Mouse (Mus musculus) limb, embryonic 13.5 days (tissue): ENCODE data around the gene Spata32. TPM values are rescaled to one million over a fixed set of nuclear protein-coding genes. Genes with fewer than 3 reads are reported as not detected.
A peak's percentile ranks its signal among the peaks of the same experiment; 100 is the strongest.

ENCODE experiments used
- ATAC-seq: fragments of 200-750 bp; cut with Nextera tagmentation; 2 replicates; pipeline ENCODE4 v1.8.0; 2017; ENCODE audit warnings: low read depth, moderate number of reproducible peaks, moderate TSS enrichment; ENCODE audit not compliant: low FRiP score
- H3K27ac ChIP-seq: fragments of 300-500 bp; sonication (generic); 2 replicates; pipeline ENCODE4 v1.5.1; 2015; ENCODE audit warnings: inconsistent platforms, mild to moderate bottlenecking, moderate library complexity
- H3K27me3 ChIP-seq: fragments of 300-500 bp; sonication (generic); 2 replicates; pipeline ENCODE4 v1.6.1; 2015; ENCODE audit warnings: mild to moderate bottlenecking, inconsistent platforms
- H3K36me3 ChIP-seq: fragments of 300-500 bp; sonication (generic); 2 replicates; pipeline ENCODE4 v1.6.1; 2015; ENCODE audit warnings: inconsistent platforms, mild to moderate bottlenecking, moderate library complexity
- H3K4me1 ChIP-seq: fragments of 300-500 bp; sonication (generic); 2 replicates; pipeline ENCODE4 v1.6.1; 2015; ENCODE audit warnings: inconsistent platforms
- H3K4me2 ChIP-seq: fragments of 300-500 bp; sonication (generic); replicated peaks from 2 replicates; pipeline ENCODE4 v1.6.1; 2015; ENCODE audit warnings: inconsistent platforms, mild to moderate bottlenecking, moderate library complexity
- H3K4me3 ChIP-seq: fragments of 300-500 bp; sonication (generic); 2 replicates; pipeline ENCODE4 v1.5.1; 2015; ENCODE audit warnings: moderate library complexity, mild to moderate bottlenecking, inconsistent platforms
- H3K9ac ChIP-seq: fragments of 300-500 bp; sonication (generic); 2 replicates; pipeline ENCODE4 v1.6.1; 2015; ENCODE audit warnings: mild to moderate bottlenecking, inconsistent platforms
- H3K9me3 ChIP-seq: fragments of 300-500 bp; sonication (generic); 2 replicates; pipeline ENCODE4 v1.6.1; 2016; ENCODE audit warnings: inconsistent platforms
- WGBS: fragments of 180-500 bp; shearing (Covaris S2); methylation state at CpG from one replicate; pipeline ENCODE4 v1.1.7; 2015; 5-methylcytosine and 5-hydroxymethylcytosine counted together
- polyA plus RNA-seq: library from polyadenylated mRNA; unstranded; fragments of >200 nt; fragmentation: Nextera tagmentation; extraction: Ambion mirVana; gene quantifications from 2 replicates; pipeline ENCODE4 v1.2.1, GENCODE M21; 2015

The Spata32 gene
- polyA plus RNA-seq = not detected in 2 replicates

DNA sequence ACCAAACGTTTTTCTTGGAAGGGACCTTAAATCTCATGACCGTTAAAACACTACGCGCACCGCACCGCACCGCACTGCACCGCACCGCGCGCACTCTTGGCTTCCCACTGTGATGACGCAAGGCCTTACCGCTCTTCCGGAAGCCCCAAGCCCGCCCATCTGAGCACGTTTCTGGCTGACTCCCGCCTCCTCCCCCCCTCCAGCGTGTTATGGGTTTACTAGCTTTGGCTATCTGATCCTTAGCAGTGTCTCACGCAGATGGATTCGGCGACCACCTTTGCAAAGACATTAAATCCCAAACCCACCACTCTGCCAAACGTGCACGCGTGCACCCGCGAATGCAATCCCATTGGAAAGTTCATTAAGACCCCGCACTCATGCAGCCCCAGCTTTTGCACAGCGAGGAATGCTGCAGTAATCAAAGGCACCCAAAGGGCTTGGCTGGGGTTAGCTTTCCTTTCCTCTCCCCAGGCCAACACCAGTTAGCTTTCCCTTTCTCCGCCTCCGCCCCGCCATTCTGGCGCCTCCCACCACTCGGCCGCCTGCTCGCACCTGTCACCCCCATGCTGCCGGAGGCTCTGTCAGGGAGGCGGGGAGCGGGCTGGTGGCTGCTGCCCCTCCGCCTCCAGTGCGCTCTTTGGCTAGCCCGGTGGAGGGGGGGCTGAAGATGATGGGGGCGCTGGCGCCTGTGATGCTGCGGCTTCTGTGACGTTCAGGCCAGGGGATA is at the start of gene Spata32:
Spata32 (minus strand) TSS at position 643 of the 727 bp plus-strand sequence.
- peaks cover 6% of the 10 kb centered on the region for H3K4me1 ChIP-seq
- peak within 1 kb of the TSS; percentile 47 for H3K4me3 ChIP-seq
- peak; percentile 82 for ATAC-seq
- H3K9ac ChIP-seq = peak within 1 kb of the TSS; percentile 53
- H3K27ac ChIP-seq = no peak within 1 kb of the TSS
- peaks cover 20% of the 10 kb centered on the region for H3K27me3 ChIP-seq
- WGBS = 1% methylated on average over 45 of the region's 45 CpGs
- peaks cover 31% of the 10 kb centered on the region for H3K36me3 ChIP-seq
- peak within 1 kb of the TSS; percentile 95 for H3K4me2 ChIP-seq
- no peaks in the 10 kb centered on the region for H3K9me3 ChIP-seq

- Histone ChIP-seq H3K27ac (peak within 1 kb of the TSS; percentile 92), H3K9me3 (no peaks in the 10 kb centered on the region), H3K4me2 (peak within 1 kb of the TSS; percentile 84), H3K36me3 (no peaks in the 10 kb centered on the region), H3K27me3 (no peaks in the 10 kb centered on the region), H3K4me3 (peak within 1 kb of the TSS; percentile 69), H3K9ac (peak within 1 kb of the TSS; percentile 83), H3K4me1 (peaks cover 57% of the 10 kb centered on the region)
- WGBS = under 1% methylated on average over 53 of the region's 55 CpGs
- ATAC-seq = peak; percentile 98
These were observed 49.4 kb upstream of the Spata32 start, which contains the start of gene Map3k14 for GRCm38 (mm10) chr11:103267346-103268219. Gene Map3k14, minus strand, starts transcription at chr11:103267472.

- peak overlapping the region; percentile 69 for H3K4me3 ChIP-seq
- H3K36me3 ChIP-seq = no peaks in the 10 kb centered on the region
- H3K9ac ChIP-seq = peak overlapping the region; percentile 83
- peak overlapping the region; percentile 84 for H3K4me2 ChIP-seq
- no peak for ATAC-seq
- H3K4me1 ChIP-seq = peaks cover 63% of the 10 kb centered on the region
- H3K9me3 ChIP-seq = no peaks in the 10 kb centered on the region
- no peaks in the 10 kb centered on the region for H3K27me3 ChIP-seq
- WGBS = 1% methylated on average over 42 of the region's 42 CpGs
- peak overlapping the region; percentile 72; the same call in 1 of the 2 replicates for H3K27ac ChIP-seq
These were observed 48.6 kb upstream of the Spata32 start for GRCm38 (mm10) chr11:103266729-103267345.

DNA sequence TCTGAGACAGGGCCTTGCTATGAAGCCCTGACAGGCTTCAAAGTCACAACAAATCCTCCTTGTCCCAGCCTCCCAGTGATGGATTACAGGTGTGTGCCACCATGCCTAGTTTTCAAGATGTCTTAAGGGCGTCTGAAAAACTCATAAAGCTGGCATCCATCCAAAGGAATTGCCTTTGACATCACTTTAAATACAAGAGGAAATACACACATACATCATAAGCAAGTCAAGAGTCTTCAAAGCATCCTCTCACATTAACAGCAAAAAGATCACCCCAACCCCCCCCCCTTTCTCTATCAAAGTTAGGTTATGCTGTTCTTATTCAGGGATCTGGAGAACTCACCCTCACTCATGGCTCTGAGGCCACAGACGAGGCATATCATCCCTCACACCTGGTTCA is 47.6 kb upstream of the Spata32 start:
- H3K9ac ChIP-seq = no peak overlapping the region
- no peaks in the 10 kb centered on the region for H3K9me3 ChIP-seq
- no peaks in the 10 kb centered on the region for H3K36me3 ChIP-seq
- H3K4me3 ChIP-seq = peak overlapping the region; percentile 69; the same call in 1 of the 2 replicates
- WGBS = 35% methylated on average over 2 of the region's 2 CpGs
- H3K4me2 ChIP-seq = peak overlapping the region; percentile 84
- peaks cover 63% of the 10 kb centered on the region for H3K4me1 ChIP-seq
- ATAC-seq = no peak
- H3K27me3 ChIP-seq = no peaks in the 10 kb centered on the region
- no peak overlapping the region for H3K27ac ChIP-seq

DNA sequence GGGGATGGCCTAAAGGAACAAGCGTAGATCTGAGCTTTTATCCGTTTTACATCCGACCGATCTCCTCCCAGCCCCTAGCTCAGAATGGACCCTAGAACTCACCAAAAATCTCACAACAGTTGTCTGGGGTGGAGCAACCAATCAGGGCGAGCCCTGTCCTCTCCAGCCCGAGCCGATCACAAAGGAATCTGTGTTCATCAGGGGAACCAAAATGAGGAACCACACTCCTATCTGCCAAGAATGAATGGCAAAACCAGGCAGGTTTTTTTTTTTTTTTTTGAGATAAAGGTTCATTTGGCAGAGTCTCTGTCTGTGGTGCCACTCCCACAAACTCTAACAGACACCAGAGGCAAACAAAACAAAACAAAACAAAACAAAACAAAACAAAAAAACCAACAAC is 47.0 kb upstream of the Spata32 start:
- no peak overlapping the region for H3K27ac ChIP-seq
- peaks cover 63% of the 10 kb centered on the region for H3K4me1 ChIP-seq
- H3K9me3 ChIP-seq = no peaks in the 10 kb centered on the region
- no peak overlapping the region; the same call in 1 of the 2 replicates for H3K4me2 ChIP-seq
- WGBS = 73% methylated on average over 7 of the region's 7 CpGs
- H3K4me3 ChIP-seq = no peak overlapping the region
- H3K27me3 ChIP-seq = no peaks in the 10 kb centered on the region
- H3K36me3 ChIP-seq = 0 out of 2 replicates have a peak, but pooled peaks cover 2% of the 10 kb centered on the region
- ATAC-seq = no peak
- H3K9ac ChIP-seq = no peak overlapping the region

- H3K9me3 ChIP-seq = no peaks in the 10 kb centered on the region
- ATAC-seq = no peak
- no peaks in the 10 kb centered on the region for H3K27me3 ChIP-seq
- no peak overlapping the region for H3K4me3 ChIP-seq
- whole genome bisulfite sequencing = 87% methylated on average over 20 of the region's 20 CpGs
- H3K36me3 ChIP-seq = 0 out of 2 replicates have a peak, but pooled peaks cover 2% of the 10 kb centered on the region
- H3K27ac ChIP-seq = no peak overlapping the region
- H3K4me1 ChIP-seq = peaks cover 63% of the 10 kb centered on the region
- H3K9ac ChIP-seq = no peak overlapping the region
- no peak overlapping the region for H3K4me2 ChIP-seq
These were observed 46.3 kb upstream of the Spata32 start for GRCm38 (mm10) chr11:103264427-103265005.

DNA sequence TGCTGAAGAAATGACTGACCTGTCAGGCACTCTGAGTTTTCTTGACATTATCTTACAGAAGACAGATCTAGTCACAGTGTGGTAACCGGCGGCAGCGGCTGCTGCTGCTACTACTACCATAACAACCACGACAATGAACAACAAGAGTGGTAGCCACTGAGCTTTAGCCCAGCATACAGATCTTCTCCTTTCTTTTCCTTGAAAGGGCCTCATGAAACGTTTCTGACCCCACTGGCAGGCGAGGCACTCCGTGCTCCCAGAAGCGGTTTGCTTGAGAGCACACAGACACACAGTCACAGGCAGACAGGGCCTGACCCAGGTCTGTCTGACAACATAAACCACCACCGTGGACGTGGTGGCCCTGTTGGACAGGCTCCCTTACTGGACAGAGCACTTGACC is 45.3 kb upstream of the Spata32 start:
- Histone ChIP-seq H3K9ac (no peak overlapping the region), H3K36me3 (peaks cover 2% of the 10 kb centered on the region; the same call in 1 of the 2 replicates), H3K27me3 (no peaks in the 10 kb centered on the region), H3K4me3 (no peak overlapping the region), H3K27ac (no peak overlapping the region), H3K4me1 (peaks cover 54% of the 10 kb centered on the region), H3K4me2 (no peak overlapping the region), H3K9me3 (no peaks in the 10 kb centered on the region)
- ATAC-seq = no peak
- 70% methylated on average over 10 of the region's 10 CpGs for WGBS

- peak overlapping the region; percentile 7; the same call in 1 of the 2 replicates for H3K4me2 ChIP-seq
- H3K9ac ChIP-seq = no peak overlapping the region
These were observed 44.4 kb upstream of the Spata32 start for GRCm38 (mm10) chr11:103262412-103263267.

GRCm38 (mm10) chr11:103261671-103262411 is 43.6 kb upstream of the Spata32 start:
- ATAC-seq = no peak
- H3K27me3 ChIP-seq = no peaks in the 10 kb centered on the region
- peak overlapping the region; percentile 7; the same call in 1 of the 2 replicates for H3K4me2 ChIP-seq
- WGBS = 80% methylated on average over 7 of the region's 7 CpGs
- H3K36me3 ChIP-seq = peaks cover 2% of the 10 kb centered on the region; the same call in 1 of the 2 replicates
- no peaks in the 10 kb centered on the region for H3K9me3 ChIP-seq
- H3K4me1 ChIP-seq = peaks cover 46% of the 10 kb centered on the region
- peak overlapping the region; percentile 39; the same call in 1 of the 2 replicates for H3K9ac ChIP-seq
- no peak overlapping the region for H3K4me3 ChIP-seq
- no peak overlapping the region for H3K27ac ChIP-seq

More at GRCm38 (mm10) chr11:103262412-103263267, 44.4 kb upstream of the Spata32 start:
- Histone ChIP-seq H3K27me3 (no peaks in the 10 kb centered on the region), H3K4me1 (peaks cover 46% of the 10 kb centered on the region), H3K9me3 (no peaks in the 10 kb centered on the region), H3K27ac (no peak overlapping the region), H3K36me3 (peaks cover 2% of the 10 kb centered on the region; the same call in 1 of the 2 replicates), H3K4me3 (no peak overlapping the region)
- no peak for ATAC-seq
- 64% methylated on average over 20 of the region's 20 CpGs for WGBS

- Histone ChIP-seq H3K36me3 (peaks cover 2% of the 10 kb centered on the region; the same call in 1 of the 2 replicates), H3K9me3 (no peaks in the 10 kb centered on the region), H3K27ac (no peak overlapping the region), H3K4me2 (no peak overlapping the region), H3K9ac (no peak overlapping the region), H3K4me3 (no peak overlapping the region), H3K4me1 (peaks cover 34% of the 10 kb centered on the region), H3K27me3 (no peaks in the 10 kb centered on the region)
- ATAC-seq = no peak
- WGBS = 80% methylated on average over 12 of the region's 12 CpGs
These were observed 42.4 kb upstream of the Spata32 start for GRCm38 (mm10) chr11:103260515-103261192.
